Mouse (Mus musculus): ENCODE measurements around the gene Gnaq. TPM values are rescaled to one million over a fixed set of nuclear protein-coding genes. Genes with fewer than 3 reads are reported as not detected.
A peak's percentile ranks its signal among the peaks of the same experiment; 100 is the strongest.

The Gnaq gene
- total and polyA plus RNA-seq, 3 experiments: 8.1 to 12.9 (median 8.2) TPM

DNA sequence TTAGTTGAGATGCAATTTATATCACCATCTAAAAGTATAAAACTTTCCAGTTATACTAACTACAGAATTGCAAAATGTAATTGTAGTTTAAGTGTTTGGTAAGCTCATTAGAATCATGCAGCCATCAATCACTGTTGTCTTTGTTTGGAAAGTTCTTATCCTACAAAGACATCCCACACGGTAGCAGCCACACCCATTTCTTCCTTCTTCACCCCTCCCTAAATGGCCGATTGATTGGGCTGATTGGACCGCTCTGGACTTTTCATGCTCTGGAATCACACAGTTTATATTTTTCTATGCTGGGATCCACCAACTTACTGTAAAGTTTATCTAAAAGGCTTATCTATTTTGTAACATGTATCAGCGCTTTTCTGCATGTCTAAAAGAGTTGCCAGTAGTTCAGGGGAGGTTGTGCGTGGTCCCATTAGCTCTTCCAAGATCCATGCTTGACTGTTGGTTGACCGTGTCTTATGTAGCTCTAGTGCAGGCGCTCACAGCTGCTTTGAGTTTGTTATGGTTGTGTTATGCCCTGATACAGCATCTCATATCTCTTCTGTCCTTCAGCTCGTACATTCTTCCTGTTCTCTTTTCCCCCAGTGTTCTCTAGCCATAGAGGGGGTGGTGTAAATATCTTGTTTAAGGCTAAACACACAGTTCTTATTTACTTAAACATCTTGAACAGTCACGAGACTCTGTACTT, 56.6 kb downstream of the Gnaq start:
- in situ Hi-C loops (cut with MboI; ENCODE audit: low pct_ligation_motif_present, low pct_unique_long_range_greater_than_20kb, low sequenced_read_pairs): no loop called here
- Histone ChIP-seq H3K79me2 (replicated peaks; ENCODE audit: control insufficient read depth, extremely low read depth, insufficient read depth, poor library complexity, severe bottlenecking) (no peaks in the 10 kb centered on the region), H3K9ac (ENCODE audit: insufficient read depth, low read depth) (no peak overlapping the region), H3K36me3 (replicated peaks in 1 of 2; ENCODE audit: control insufficient read depth in 1 of 2, insufficient read depth in 1 of 2, low read length in 1 of 2) (peaks cover 0 to 7% of the 10 kb centered on the region in 2 experiments), H3K4me3 (replicated peaks in 1 of 3; ENCODE audit: low read depth in 2 of 3, low read length in 2 of 3, poor library complexity in 1 of 3) (no peak overlapping the region), H3K4me1 (ENCODE audit: control insufficient read depth in 1 of 2, insufficient read depth in 2 of 2) (peaks cover 0 to 13% of the 10 kb centered on the region in 2 experiments; a peak in 1 of 4 replicates), H3K27ac (ENCODE audit: insufficient read depth, low read depth) (no peak overlapping the region), H3K9me3 (replicated peaks; ENCODE audit: low read length) (no peaks in the 10 kb centered on the region), H3K27me3 (replicated peaks) (no peaks in the 10 kb centered on the region), H3K4me2 (ENCODE audit: insufficient read depth, low read depth, poor library complexity, severe bottlenecking) (no peak overlapping the region)
- dilution Hi-C loops (cut with MboI; ENCODE audit: extremely low pct_ligation_motif_present, extremely low pct_unique_long_range_greater_than_20kb, low sequenced_read_pairs): no loop called here
- TF ChIP-seq ETS1 (conservative IDR thresholded peaks at IDR 0.05; ENCODE audit: low read depth, low read length) (no peak), ZMIZ1 (IDR thresholded peaks at IDR 0.05; ENCODE audit: low read depth, low read length) (no peak), MEF2A (IDR thresholded peaks at IDR 0.05; ENCODE audit: borderline replicate concordance, low read depth, low read length) (no peak), MAFK (IDR thresholded peaks at IDR 0.05; ENCODE audit: insufficient replicate concordance, low read length) (no peak), ZKSCAN1 (IDR thresholded peaks at IDR 0.05; ENCODE audit: borderline replicate concordance, low read depth, low read length) (no peak), JUND (conservative IDR thresholded peaks at IDR 0.05; ENCODE audit: low read depth, low read length) (no peak), IRF4 (IDR thresholded peaks at IDR 0.05; ENCODE audit: low read depth, low read length) (no peak), E2F4 (IDR thresholded peaks at IDR 0.05; ENCODE audit: insufficient replicate concordance, low read depth, low read length) (no peak), JUN (IDR thresholded peaks at IDR 0.05; ENCODE audit: insufficient read depth, low read depth, low read length) (no peak), USF1 (IDR thresholded peaks at IDR 0.05; ENCODE audit: low read depth, low read length) (no peak), SMC3 (IDR thresholded peaks at IDR 0.05; ENCODE audit: low read depth, low read length) (no peak), ZNF384 (IDR thresholded peaks at IDR 0.05; ENCODE audit: low read depth, low read length) (no peak), MAZ (IDR thresholded peaks at IDR 0.05; ENCODE audit: low read depth, low read length) (no peak), GABPA (IDR thresholded peaks at IDR 0.05; ENCODE audit: insufficient replicate concordance, low read depth, low read length) (no peak), BHLHE40 (IDR thresholded peaks at IDR 0.05; ENCODE audit: low read depth, low read length) (no peak), RAD21 (IDR thresholded peaks at IDR 0.05; ENCODE audit: low read depth, low read length) (no peak), USF2 (conservative IDR thresholded peaks at IDR 0.05; ENCODE audit: low read depth, low read length) (no peak)
- DNase-seq (ENCODE audit: extremely low read depth): no peak

GRCm38 (mm10) chr19:16198162-16198561, 65.5 kb downstream of the Gnaq start:
- DNase-seq (ENCODE audit: extremely low read depth): no peak
- H3K4me3 ChIP-seq (replicated peaks in 1 of 3; ENCODE audit: low read depth in 2 of 3, low read length in 2 of 3, poor library complexity in 1 of 3): no peak overlapping the region
- H3K27me3 ChIP-seq (replicated peaks): no peaks in the 10 kb centered on the region
- no peaks in the 10 kb centered on the region for H3K79me2 ChIP-seq (replicated peaks; ENCODE audit: control insufficient read depth, extremely low read depth, insufficient read depth, poor library complexity, severe bottlenecking)
- peaks cover 0 to 4% of the 10 kb centered on the region in 2 experiments; a peak in 1 of 4 replicates for H3K4me1 ChIP-seq (ENCODE audit: control insufficient read depth in 1 of 2, insufficient read depth in 2 of 2)
- H3K9ac ChIP-seq (ENCODE audit: insufficient read depth, low read depth): no peak overlapping the region
- H3K27ac ChIP-seq (ENCODE audit: insufficient read depth, low read depth): no peak overlapping the region
- H3K4me2 ChIP-seq (ENCODE audit: insufficient read depth, low read depth, poor library complexity, severe bottlenecking): no peak overlapping the region
- no peak for TF ChIP-seq EP300 (IDR thresholded peaks at IDR 0.05; ENCODE audit: low read length)
- TF ChIP-seq RAD21 (IDR thresholded peaks at IDR 0.05; ENCODE audit: low read depth, low read length): peak; percentile 18
- 0 out of 4 replicates have a peak, but pooled peaks of 1 of the 2 experiments have one; percentile 26 for TF ChIP-seq CTCF (conservative IDR thresholded peaks at IDR 0.05 in 1 of 2, IDR thresholded peaks at IDR 0.05 in 1 of 2; ENCODE audit: low read depth in 2 of 2, low read length in 2 of 2)
- dilution Hi-C loops (cut with MboI; ENCODE audit: extremely low pct_ligation_motif_present, extremely low pct_unique_long_range_greater_than_20kb, low sequenced_read_pairs): no loop called here
- peaks cover 0 to 6% of the 10 kb centered on the region in 2 experiments for H3K36me3 ChIP-seq (replicated peaks in 1 of 2; ENCODE audit: control insufficient read depth in 1 of 2, insufficient read depth in 1 of 2, low read length in 1 of 2)
- in situ Hi-C loops (cut with MboI; ENCODE audit: low pct_ligation_motif_present, low pct_unique_long_range_greater_than_20kb, low sequenced_read_pairs): no loop called here
- no peaks in the 10 kb centered on the region for H3K9me3 ChIP-seq (replicated peaks; ENCODE audit: low read length)

Measured in CH12.LX (cell line).